Mouse (Mus musculus) CH12.LX (cell line): ENCODE measurements around the gene Mrpl18. TPM values are rescaled to one million over a fixed set of nuclear protein-coding genes. Genes with fewer than 3 reads are reported as not detected.

Source experiments
- DNase-seq: peaks from one replicate; pipeline ENCODE4 v3.0.0-alpha.2; 2013; ENCODE audit errors: extremely low read depth
- H3K27ac ChIP-seq: 2 replicates; pipeline ENCODE4 v1.5.1; 2012; ENCODE audit warnings: low read depth, mild to moderate bottlenecking, control low read depth, moderate library complexity; ENCODE audit not compliant: insufficient read depth
- H3K27me3 ChIP-seq: replicated peaks from 2 replicates; pipeline ENCODE3; 2012; ENCODE audit warnings: inconsistent platforms
- H3K36me3 ChIP-seq, 2 experiments: replicated peaks in 1 of 2; 2 replicates each; pipeline versions ENCODE3 to v1.6.1; 2012; ENCODE audit warnings: inconsistent platforms in 1 of 2, low read length in 1 of 2, mild to moderate bottlenecking in 1 of 2, mixed read lengths in 1 of 2, moderate library complexity in 1 of 2; ENCODE audit not compliant: control insufficient read depth in 1 of 2, insufficient read depth in 1 of 2
- H3K4me1 ChIP-seq, 2 experiments: 2 replicates each; pipeline ENCODE4 v1.6.1; 2012; ENCODE audit warnings: inconsistent platforms in 1 of 2, moderate library complexity in 1 of 2; ENCODE audit not compliant: insufficient read depth in 2 of 2, control insufficient read depth in 1 of 2
- H3K4me2 ChIP-seq: 2 replicates; pipeline ENCODE4 v1.6.1; 2012; ENCODE audit warnings: low read depth, mild to moderate bottlenecking, control low read depth; ENCODE audit not compliant: poor library complexity, insufficient read depth, severe bottlenecking
- H3K4me3 ChIP-seq, 3 experiments: fragments of 150-350 bp in 1 of 3; sonication (generic) in 1 of 3; replicated peaks in 1 of 3; 2 replicates each; pipeline versions ENCODE3 to v1.5.1; 2011 to 2012; ENCODE audit warnings: low read depth in 2 of 3, low read length in 2 of 3, mild to moderate bottlenecking in 2 of 3, moderate library complexity in 2 of 3, control low read depth in 1 of 3, improper control_type of control experiment in 1 of 3, inconsistent platforms in 1 of 3, mixed read lengths in 1 of 3; ENCODE audit not compliant: poor library complexity in 1 of 3
- H3K79me2 ChIP-seq: replicated peaks from 2 replicates; pipeline ENCODE4 v1.6.1; 2012; ENCODE audit warnings: mild to moderate bottlenecking, moderate library complexity; ENCODE audit not compliant: control insufficient read depth, poor library complexity, insufficient read depth, severe bottlenecking; ENCODE audit errors: extremely low read depth
- H3K9ac ChIP-seq: 2 replicates; pipeline ENCODE4 v1.6.1; 2012; ENCODE audit warnings: low read depth, mild to moderate bottlenecking, control low read depth, moderate library complexity; ENCODE audit not compliant: insufficient read depth
- H3K9me3 ChIP-seq: replicated peaks from 2 replicates; pipeline ENCODE3; 2012; ENCODE audit warnings: low read length, inconsistent platforms, mixed read lengths
- BHLHE40 ChIP-seq: IDR thresholded peaks from 2 replicates; pipeline ENCODE4 v1.6.1; 2011; ENCODE audit warnings: mild to moderate bottlenecking, low read depth, low read length, improper control_type of control experiment
- CHD1 ChIP-seq: IDR thresholded peaks from 2 replicates; pipeline ENCODE4 v1.6.1; 2012; ENCODE audit warnings: low read depth, low read length, improper control_type of control experiment, inconsistent platforms
- CHD2 ChIP-seq: IDR thresholded peaks from 2 replicates; pipeline ENCODE4 v1.6.1; 2011; ENCODE audit warnings: low read length, improper control_type of control experiment
- CTCF ChIP-seq, 2 experiments: IDR thresholded peaks in 1 of 2; conservative IDR thresholded peaks in 1 of 2; 2 replicates each; pipeline ENCODE4 v1.5.1; 2011 to 2012; ENCODE audit warnings: low read depth in 2 of 2, low read length in 2 of 2, improper control_type of control experiment in 1 of 2, inconsistent platforms in 1 of 2, mild to moderate bottlenecking in 1 of 2, moderate library complexity in 1 of 2
- E2F4 ChIP-seq: IDR thresholded peaks from 2 replicates; pipeline ENCODE4 v1.6.1; 2011; ENCODE audit warnings: low read depth, low read length, improper control_type of control experiment; ENCODE audit not compliant: insufficient replicate concordance
- EP300 ChIP-seq: IDR thresholded peaks from 2 replicates; pipeline ENCODE4 v1.6.1; 2011; ENCODE audit warnings: low read length, improper control_type of control experiment
- ETS1 ChIP-seq: conservative IDR thresholded peaks from 2 replicates; pipeline ENCODE4 v1.6.1; 2012; ENCODE audit warnings: low read depth, mild to moderate bottlenecking, inconsistent platforms, low read length, improper control_type of control experiment, moderate library complexity
- HCFC1 ChIP-seq: IDR thresholded peaks from 2 replicates; pipeline ENCODE4 v1.6.1; 2012; ENCODE audit warnings: low read depth, mild to moderate bottlenecking, inconsistent platforms, low read length, improper control_type of control experiment
- IRF4 ChIP-seq: IDR thresholded peaks from 2 replicates; pipeline ENCODE4 v1.6.1; 2014; ENCODE audit warnings: low read depth, mild to moderate bottlenecking, inconsistent platforms, low read length, improper control_type of control experiment
- JUN ChIP-seq: IDR thresholded peaks from 2 replicates; pipeline ENCODE4 v1.6.1; 2011; ENCODE audit warnings: low read depth, mild to moderate bottlenecking, low read length, improper control_type of control experiment, moderate library complexity; ENCODE audit not compliant: insufficient read depth
- KAT2A ChIP-seq: IDR thresholded peaks from 2 replicates; pipeline ENCODE4 v1.6.1; 2012; ENCODE audit warnings: low read length, improper control_type of control experiment, inconsistent platforms; ENCODE audit not compliant: insufficient replicate concordance
- MAZ ChIP-seq: IDR thresholded peaks from 2 replicates; pipeline ENCODE4 v1.6.1; 2012; ENCODE audit warnings: low read depth, mild to moderate bottlenecking, inconsistent platforms, low read length, improper control_type of control experiment, moderate library complexity
- NRF1 ChIP-seq: IDR thresholded peaks from 2 replicates; pipeline ENCODE4 v1.6.1; 2014; ENCODE audit warnings: low read depth, mild to moderate bottlenecking, inconsistent platforms, low read length, improper control_type of control experiment, moderate library complexity
- PAX5 ChIP-seq: IDR thresholded peaks from 2 replicates; pipeline ENCODE4 v1.6.1; 2012; ENCODE audit warnings: low read length, inconsistent platforms, mixed read lengths
- POLR2A ChIP-seq: IDR thresholded peaks from 2 replicates; pipeline ENCODE4 v1.6.1; 2011; ENCODE audit warnings: low read depth, mild to moderate bottlenecking, improper control_type of control experiment, low read length
- RAD21 ChIP-seq: IDR thresholded peaks from 2 replicates; pipeline ENCODE4 v1.6.1; 2011; ENCODE audit warnings: low read depth, mild to moderate bottlenecking, low read length, improper control_type of control experiment, moderate library complexity
- USF1 ChIP-seq: IDR thresholded peaks from 2 replicates; pipeline ENCODE4 v1.6.1; 2014; ENCODE audit warnings: low read depth, mild to moderate bottlenecking, inconsistent platforms, low read length, improper control_type of control experiment
- USF2 ChIP-seq: conservative IDR thresholded peaks from 2 replicates; pipeline ENCODE4 v1.6.1; 2011; ENCODE audit warnings: low read depth, low read length, improper control_type of control experiment
- ZC3H11A ChIP-seq: IDR thresholded peaks from 2 replicates; pipeline ENCODE4 v1.6.1; 2012; ENCODE audit warnings: low read depth, mild to moderate bottlenecking, inconsistent platforms, low read length, improper control_type of control experiment
- ZNF384 ChIP-seq: IDR thresholded peaks from 2 replicates; pipeline ENCODE4 v1.6.1; 2012; ENCODE audit warnings: low read depth, low read length, improper control_type of control experiment, inconsistent platforms
- dilution Hi-C: fragments of 300-500 bp; cut with MboI; formaldehyde crosslinking; loops from 2 replicates; pipeline ENCODE4 v1.14.3; 2020; ENCODE audit warnings: low sequenced_read_pairs; ENCODE audit not compliant: extremely low pct_unique_long_range_greater_than_20kb, extremely low pct_ligation_motif_present
- in situ Hi-C: fragments of 300-500 bp; cut with MboI; formaldehyde crosslinking; loops from 3 replicates; pipeline ENCODE4 v1.14.3; 2019; ENCODE audit warnings: low sequenced_read_pairs, low pct_ligation_motif_present, low pct_unique_long_range_greater_than_20kb, mixed read lengths
- polyA plus RNA-seq: library from polyadenylated mRNA; unstranded; fragments of >175 nt; gene quantifications from 2 replicates; pipeline ENCODE4 v1.2.1, GENCODE M21; 2012; ENCODE audit warnings: low read depth; ENCODE audit not compliant: insufficient read length
- total RNA-seq, 2 experiments: library from RNA; depleted of rRNA; stranded (reverse); fragments of 300-350 nt in 1 of 2; fragments of >200 nt in 1 of 2; gene quantifications; 2 replicates each; pipeline ENCODE4 v1.2.3; 2012 to 2014

The Mrpl18 gene
- total and polyA plus RNA-seq, 3 experiments, result 132 to 197 (median 150) TPM

DNA sequence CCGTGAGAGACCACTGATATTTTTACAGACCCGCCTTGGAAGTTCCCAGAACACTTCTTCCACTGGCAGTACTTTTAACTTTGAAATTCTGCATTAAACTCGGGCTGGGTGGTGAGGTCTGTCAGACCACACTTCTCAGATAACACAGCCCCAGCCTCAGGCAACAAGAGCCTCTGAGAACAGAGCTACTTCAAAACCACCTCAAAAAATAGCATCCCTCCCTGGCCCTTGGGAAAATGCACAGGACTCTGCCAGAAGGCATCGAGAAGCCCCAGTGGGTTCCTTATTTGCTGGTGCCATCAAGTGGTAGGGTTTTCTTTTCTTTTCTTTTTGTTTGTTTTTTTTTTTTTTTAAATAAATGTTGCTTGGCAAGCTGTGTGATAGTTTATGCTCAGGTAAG is 47.5 kb downstream of the Mrpl18 start:
- in situ Hi-C loops, result no loop called here
- H3K27me3 ChIP-seq, result peaks cover 5% of the 10 kb centered on the region
- dilution Hi-C loops, result no loop called here

DNA sequence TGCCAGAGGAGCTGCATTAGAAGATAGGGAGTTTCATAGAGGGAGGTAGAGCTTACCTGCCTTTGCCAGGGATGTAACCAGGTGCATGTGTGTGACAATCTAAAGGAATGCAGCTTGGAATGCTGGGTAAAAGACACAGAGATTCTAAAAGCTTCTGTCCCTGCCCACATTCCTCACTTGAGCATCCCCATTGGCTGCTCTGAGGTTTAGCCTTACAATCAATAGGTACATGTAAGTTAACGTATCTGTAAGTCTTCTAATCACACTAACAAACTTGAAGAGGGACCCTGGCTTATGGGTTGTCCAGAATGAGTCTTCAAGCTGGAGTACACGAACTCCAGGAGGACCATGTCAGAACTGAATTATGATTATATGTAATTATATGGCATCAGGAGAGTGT is 48.1 kb downstream of the Mrpl18 start, which contains the start of gene Mas1:
TSS of gene Mas1 (minus strand) at position 101 of the 400 bp plus-strand sequence.
- Histone ChIP-seq H3K27me3 (peaks cover 5% of the 10 kb centered on the region), H3K36me3 (no peaks in the 10 kb centered on the region), H3K4me3 (peak within 1 kb of the TSS in 1 of 3 experiments; percentile 6), H3K27ac (no peak within 1 kb of the TSS), H3K4me1 (peaks cover 0 to 2% of the 10 kb centered on the region in 2 experiments; a peak in 3 of 4 replicates), H3K9me3 (no peaks in the 10 kb centered on the region), H3K9ac (no peak within 1 kb of the TSS), H3K4me2 (no peak within 1 kb of the TSS), H3K79me2 (no peaks in the 10 kb centered on the region)
- DNase-seq, result no peak
- TF ChIP-seq USF2 (no peak), IRF4 (no peak), USF1 (no peak), POLR2A (no peak), KAT2A (no peak), CHD1 (no peak), JUN (no peak), PAX5 (no peak), EP300 (no peak), HCFC1 (no peak), MAZ (no peak), E2F4 (no peak), ZC3H11A (no peak), NRF1 (no peak), CTCF (conservative IDR thresholded peaks at IDR 0.05 in 1 of 2, IDR thresholded peaks at IDR 0.05 in 1 of 2; ENCODE audit: low read depth in 2 of 2, low read length in 2 of 2) (no peak), ETS1 (no peak), CHD2 (no peak)
- in situ Hi-C loops (no loop called here), dilution Hi-C loops (no loop called here)

More for the DNA sequence above, 47.5 kb downstream of the Mrpl18 start:
- Histone ChIP-seq H3K27ac (no peak overlapping the region), H3K4me3 (no peak overlapping the region), H3K9ac (no peak overlapping the region), H3K9me3 (no peaks in the 10 kb centered on the region), H3K4me1 (peaks cover 0 to 2% of the 10 kb centered on the region in 2 experiments; a peak in 3 of 4 replicates), H3K4me2 (no peak overlapping the region), H3K36me3 (no peaks in the 10 kb centered on the region), H3K79me2 (no peaks in the 10 kb centered on the region)
- TF ChIP-seq CTCF (conservative IDR thresholded peaks at IDR 0.05 in 1 of 2, IDR thresholded peaks at IDR 0.05 in 1 of 2; ENCODE audit: low read depth in 2 of 2, low read length in 2 of 2), result peak in 1 of 2 experiments; percentile 25; a peak in 1 of 4 replicates
- TF ChIP-seq BHLHE40, result no peak
- TF ChIP-seq RAD21, result peak; percentile 26
- TF ChIP-seq E2F4, result no peak
- peak; percentile 56 for TF ChIP-seq ZNF384
- TF ChIP-seq USF2, result no peak
- no peak for TF ChIP-seq ZC3H11A
- no peak for DNase-seq
